Mouse (Mus musculus) olfactory bulb, adult 2 months (tissue): ENCODE data around the gene Rbm17. TPM values are rescaled to one million over a fixed set of nuclear protein-coding genes. Genes with fewer than 3 reads are reported as not detected.

Experiments used
- H3K27ac ChIP-seq: fragments of 200-500 bp; 2 replicates; pipeline ENCODE4 v1.5.1; 2012; ENCODE audit warnings: low read depth, low read length; ENCODE audit not compliant: insufficient read depth
- H3K4me1 ChIP-seq: fragments of 200-500 bp; 2 replicates; pipeline ENCODE4 v1.6.1; 2012; ENCODE audit warnings: low read length; ENCODE audit not compliant: control insufficient read depth, insufficient read depth
- H3K4me3 ChIP-seq: fragments of 200-500 bp; 2 replicates; pipeline ENCODE4 v1.5.1; 2012; ENCODE audit warnings: mild to moderate bottlenecking, low read depth, low read length, moderate library complexity; ENCODE audit not compliant: insufficient read depth
- CTCF ChIP-seq: fragments of 200-500 bp; IDR thresholded peaks from 2 replicates; pipeline ENCODE4 v1.5.1; 2012; ENCODE audit warnings: low read depth, mild to moderate bottlenecking, low read length, moderate library complexity; ENCODE audit not compliant: insufficient read depth
- POLR2A ChIP-seq: fragments of 200-500 bp; IDR thresholded peaks from 2 replicates; pipeline ENCODE4 v1.6.1; 2012; ENCODE audit warnings: mild to moderate bottlenecking, low read depth, low read length, moderate library complexity; ENCODE audit not compliant: insufficient read depth
- whole genome bisulfite sequencing: fragments of 180-500 bp; shearing (Covaris S2); methylation state at CpG from one replicate; pipeline ENCODE4 v1.1.7; 2018; 5-methylcytosine and 5-hydroxymethylcytosine counted together
- polyA plus RNA-seq: library from polyadenylated mRNA; stranded (reverse); fragments of >200 nt; gene quantifications from 2 replicates; pipeline ENCODE4 v1.2.4, GENCODE M21; 2012; ENCODE audit warnings: low replicate concordance; ENCODE audit not compliant: missing spikeins, insufficient read depth, insufficient read length

The Rbm17 gene
- polyA plus RNA-seq, 1 experiment = not detected

DNA sequence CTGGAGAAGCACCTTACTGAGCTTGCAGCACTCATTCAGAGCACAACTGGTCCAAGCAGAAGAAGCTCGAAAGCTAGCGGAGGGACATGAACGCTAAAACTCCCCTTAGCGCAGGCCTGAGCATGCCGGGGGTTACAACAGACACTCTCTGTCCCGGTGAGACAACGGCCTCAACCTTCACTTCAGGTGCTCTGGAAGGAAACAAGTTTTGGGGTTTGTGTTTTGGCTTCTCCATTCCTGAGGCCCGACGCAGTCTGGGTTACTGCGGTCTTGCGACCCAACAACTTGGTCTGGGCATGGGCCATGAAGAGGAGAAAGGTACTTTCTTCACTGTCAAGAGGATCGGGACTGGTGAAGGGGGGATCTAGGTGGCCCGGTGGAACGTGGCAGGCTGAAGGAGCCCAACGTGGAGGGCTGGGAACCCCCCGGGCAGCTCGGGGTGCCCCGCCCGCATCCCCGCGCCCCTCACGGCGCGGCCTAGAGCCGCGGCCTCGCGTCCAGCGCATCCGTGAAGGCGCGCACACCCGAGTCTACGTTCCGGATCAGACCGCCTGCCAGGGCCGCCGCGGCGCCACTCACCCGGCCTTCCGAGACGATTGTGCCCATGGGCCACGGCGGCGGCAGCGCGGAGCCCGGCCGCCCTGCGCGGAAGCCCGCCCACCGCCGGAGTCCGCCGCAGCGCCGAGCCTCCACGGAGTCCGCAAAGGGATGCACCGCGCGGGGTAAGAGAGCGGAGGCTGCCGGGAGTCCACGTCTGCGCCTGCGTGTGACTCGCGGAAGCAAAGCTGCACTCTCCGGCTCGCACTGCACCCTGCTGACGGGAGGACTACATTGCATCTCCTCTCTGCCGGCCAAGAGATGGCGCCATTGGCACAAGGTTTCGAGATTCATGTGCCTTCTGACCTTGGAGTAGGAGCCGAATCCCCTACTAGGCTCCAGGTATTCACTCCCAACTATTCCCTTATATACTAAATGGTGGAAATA lies 1.2 kb downstream of the Rbm17 start:
- peaks cover 3% of the 10 kb centered on the region; the same call in 1 of the 2 replicates for H3K4me1 ChIP-seq
- WGBS = under 1% methylated on average over 78 of the region's 78 CpGs
- peak overlapping the region; percentile 78 for H3K4me3 ChIP-seq
- TF ChIP-seq CTCF (peak; percentile 99), POLR2A (peak; percentile 82)
- no peak overlapping the region for H3K27ac ChIP-seq

DNA sequence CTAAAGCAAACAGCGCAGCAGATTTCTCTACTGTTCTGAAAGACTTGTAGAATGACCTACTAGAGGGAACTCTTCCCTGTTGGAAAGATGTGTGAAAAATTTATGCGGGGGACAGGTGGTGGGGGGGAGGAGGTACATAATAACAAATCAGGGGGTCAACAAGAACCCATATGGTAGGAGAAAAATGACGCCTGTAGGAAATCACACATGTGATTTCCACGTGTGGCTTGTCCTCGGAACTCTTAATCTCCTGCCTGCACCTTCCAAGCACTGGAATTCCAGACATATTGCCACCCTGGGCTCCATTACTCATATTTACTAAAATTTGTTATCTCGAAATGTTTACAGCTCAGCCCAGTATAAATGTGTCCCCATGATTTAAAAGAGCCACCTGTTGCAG lies 2.2 kb downstream of the Rbm17 start:
- TF ChIP-seq POLR2A (no peak), CTCF (no peak)
- Histone ChIP-seq H3K4me3 (no peak overlapping the region), H3K4me1 (peaks cover 3% of the 10 kb centered on the region; the same call in 1 of the 2 replicates), H3K27ac (no peak overlapping the region)
- 85% methylated on average over 6 of the region's 6 CpGs for WGBS

DNA sequence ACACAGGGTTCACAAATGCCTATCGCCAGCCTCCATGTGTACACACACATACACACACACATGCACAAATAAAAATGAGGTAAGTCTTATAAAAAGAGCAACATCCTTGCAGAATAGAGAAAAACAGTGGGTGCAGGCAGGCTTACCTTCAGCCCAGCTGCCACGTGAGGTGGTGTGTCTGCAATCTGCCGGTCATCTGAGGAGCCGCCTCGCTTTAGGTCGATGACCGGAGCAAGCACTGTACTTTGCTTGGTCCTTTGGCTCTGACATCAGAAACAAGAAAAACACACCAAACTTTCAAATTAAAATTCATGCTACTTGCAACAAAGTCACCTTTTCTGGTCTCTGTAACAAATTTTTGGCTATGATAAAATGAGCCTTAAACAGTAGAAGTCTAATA lies 6.0 kb downstream of the Rbm17 start:
- no peak overlapping the region for H3K27ac ChIP-seq
- peaks cover 3% of the 10 kb centered on the region; the same call in 1 of the 2 replicates for H3K4me1 ChIP-seq
- TF ChIP-seq POLR2A = no peak
- no peak for TF ChIP-seq CTCF
- WGBS = 93% methylated on average over 7 of the region's 7 CpGs
- no peak overlapping the region for H3K4me3 ChIP-seq

DNA sequence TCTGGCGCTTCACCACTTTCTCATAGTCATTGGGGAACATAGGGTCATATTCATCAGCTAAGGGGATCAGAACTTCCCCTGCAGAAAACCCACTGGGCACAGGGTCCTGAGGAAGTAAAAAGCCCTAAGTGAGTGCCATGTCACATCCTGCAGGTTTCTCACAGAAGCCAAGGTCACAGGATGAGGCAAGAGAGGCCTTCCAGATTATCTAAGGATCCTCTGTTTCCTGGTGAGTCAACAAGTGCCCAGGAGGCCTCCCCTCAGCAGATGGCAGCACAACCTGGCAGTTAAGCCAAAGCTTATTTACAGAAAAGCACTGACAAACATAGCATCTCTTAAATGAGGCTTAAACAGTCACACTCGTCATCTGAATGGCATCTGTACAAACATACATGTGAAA lies 7.3 kb downstream of the Rbm17 start:
- TF ChIP-seq POLR2A (no peak), CTCF (no peak)
- Histone ChIP-seq H3K4me3 (no peak overlapping the region), H3K27ac (no peak overlapping the region), H3K4me1 (peaks cover 3% of the 10 kb centered on the region; the same call in 1 of the 2 replicates)
- 76% methylated on average over 2 of the region's 2 CpGs for WGBS

DNA sequence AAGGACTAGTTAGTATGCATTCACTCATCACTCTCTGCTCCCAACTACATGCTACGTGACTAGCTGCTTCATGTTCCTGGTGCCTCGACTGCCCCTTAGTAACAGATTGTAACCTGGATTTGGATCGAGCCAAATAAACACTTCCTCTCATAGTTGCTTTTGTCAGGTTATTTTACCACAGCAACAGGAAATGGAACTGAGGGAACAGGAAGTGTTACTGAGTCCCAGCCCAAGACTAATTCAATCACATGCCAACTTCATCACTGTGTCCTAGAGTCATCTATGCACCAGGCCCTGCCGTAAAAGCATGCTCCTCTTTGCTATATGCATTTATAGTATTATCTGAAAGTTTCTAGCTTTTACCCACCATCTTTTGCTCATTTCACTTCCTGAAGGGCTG lies 16.0 kb downstream of the Rbm17 start:
- 94% methylated on average over 4 of the region's 4 CpGs for WGBS
- H3K4me1 ChIP-seq = no peaks in the 10 kb centered on the region
- no peak overlapping the region for H3K27ac ChIP-seq
- TF ChIP-seq CTCF (no peak), POLR2A (no peak)
- no peak overlapping the region for H3K4me3 ChIP-seq

- Histone ChIP-seq H3K4me3 (no peak overlapping the region), H3K27ac (no peak overlapping the region), H3K4me1 (no peaks in the 10 kb centered on the region)
- whole genome bisulfite sequencing = 76% methylated on average over 4 of the region's 4 CpGs
- TF ChIP-seq POLR2A (no peak), CTCF (no peak)
Observed at GRCm38 (mm10) chr2:11579399-11579798, 24.6 kb downstream of the Rbm17 start.

GRCm38 (mm10) chr2:11578187-11578586 lies 25.8 kb downstream of the Rbm17 start:
- H3K4me1 ChIP-seq = no peaks in the 10 kb centered on the region
- 73% methylated on average over 6 of the region's 6 CpGs for WGBS
- no peak overlapping the region for H3K27ac ChIP-seq
- TF ChIP-seq POLR2A = no peak
- TF ChIP-seq CTCF = no peak
- H3K4me3 ChIP-seq = no peak overlapping the region

DNA sequence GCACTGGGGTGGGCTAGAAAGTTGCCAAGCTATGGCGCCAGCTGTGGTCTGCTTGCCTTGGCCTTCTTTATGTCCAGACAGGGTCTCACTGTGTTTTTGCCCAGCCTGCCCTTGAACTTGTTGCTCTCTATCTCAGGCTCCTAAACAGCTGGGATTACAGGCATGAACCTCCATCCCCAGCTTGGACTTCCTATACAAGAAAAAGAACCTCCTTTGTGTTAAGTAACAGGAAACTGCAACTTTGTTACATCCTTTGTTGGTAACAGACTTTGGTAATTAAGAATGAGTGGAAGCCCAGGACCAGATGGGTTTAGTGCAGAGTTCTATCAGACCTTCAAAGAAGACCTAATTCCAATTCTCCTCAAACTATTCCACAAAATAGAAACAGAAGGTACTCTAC lies 30.3 kb downstream of the Rbm17 start:
- no peak overlapping the region for H3K4me3 ChIP-seq
- no peaks in the 10 kb centered on the region for H3K4me1 ChIP-seq
- TF ChIP-seq POLR2A = no peak
- TF ChIP-seq CTCF = no peak
- 93% methylated on average over 1 of the region's 1 CpGs for WGBS
- no peak overlapping the region for H3K27ac ChIP-seq

GRCm38 (mm10) chr2:11571004-11571535 lies 32.9 kb downstream of the Rbm17 start:
- Histone ChIP-seq H3K4me3 (no peak overlapping the region), H3K27ac (no peak overlapping the region), H3K4me1 (no peaks in the 10 kb centered on the region)
- TF ChIP-seq CTCF (no peak), POLR2A (no peak)
- WGBS = 51% methylated on average over 6 of the region's 6 CpGs
